Mouse (Mus musculus) cortical plate, adult 2 months (tissue): ENCODE measurements around the gene Casz1. TPM values are rescaled to one million over a fixed set of nuclear protein-coding genes. Genes with fewer than 3 reads are reported as not detected.
A peak's percentile ranks its signal among the peaks of the same experiment; 100 is the strongest.

ENCODE experiments used
- H3K27ac ChIP-seq: fragments of 200-500 bp; 2 replicates; pipeline ENCODE4 v1.5.1; 2012; ENCODE audit warnings: low read length, control low read depth, inconsistent platforms; ENCODE audit not compliant: insufficient read depth
- H3K4me1 ChIP-seq: fragments of 200-500 bp; 2 replicates; pipeline ENCODE4 v1.6.1; 2011; ENCODE audit warnings: low read length; ENCODE audit not compliant: control insufficient read depth, insufficient read depth
- H3K4me3 ChIP-seq: fragments of 200-500 bp; 2 replicates; pipeline ENCODE4 v1.5.1; 2011; ENCODE audit warnings: mild to moderate bottlenecking, low read length, control low read depth; ENCODE audit not compliant: insufficient read depth
- CTCF ChIP-seq: fragments of 200-500 bp; IDR thresholded peaks from 2 replicates; pipeline ENCODE4 v1.5.1; 2011; ENCODE audit warnings: mild to moderate bottlenecking, control low read depth, low read length; ENCODE audit not compliant: insufficient read depth; ENCODE audit errors: extremely low read depth
- POLR2A ChIP-seq: fragments of 200-500 bp; IDR thresholded peaks from 2 replicates; pipeline ENCODE4 v1.6.1; 2011; ENCODE audit warnings: mild to moderate bottlenecking, low read length, control low read depth; ENCODE audit not compliant: insufficient read depth; ENCODE audit errors: extremely low read depth
- polyA plus RNA-seq: library from polyadenylated mRNA; depleted of rRNA; stranded (reverse); fragments of >200 nt; gene quantifications from 2 replicates; pipeline ENCODE4 v1.2.3, GENCODE M21; 2012

The Casz1 gene
- polyA plus RNA-seq, 1 experiment = 0.69 TPM

GRCm38 (mm10) chr4:148797475-148798324 lies 6.5 kb upstream of the Casz1 start:
- H3K4me1 ChIP-seq = no peaks in the 10 kb centered on the region
- TF ChIP-seq POLR2A (no peak), CTCF (no peak)
- no peak overlapping the region for H3K27ac ChIP-seq
- no peak overlapping the region for H3K4me3 ChIP-seq

GRCm38 (mm10) chr4:148803031-148803430 lies 1.2 kb upstream of the Casz1 start:
- Histone ChIP-seq H3K4me1 (no peaks in the 10 kb centered on the region), H3K27ac (no peak overlapping the region), H3K4me3 (no peak overlapping the region)
- TF ChIP-seq CTCF (no peak), POLR2A (no peak)

DNA sequence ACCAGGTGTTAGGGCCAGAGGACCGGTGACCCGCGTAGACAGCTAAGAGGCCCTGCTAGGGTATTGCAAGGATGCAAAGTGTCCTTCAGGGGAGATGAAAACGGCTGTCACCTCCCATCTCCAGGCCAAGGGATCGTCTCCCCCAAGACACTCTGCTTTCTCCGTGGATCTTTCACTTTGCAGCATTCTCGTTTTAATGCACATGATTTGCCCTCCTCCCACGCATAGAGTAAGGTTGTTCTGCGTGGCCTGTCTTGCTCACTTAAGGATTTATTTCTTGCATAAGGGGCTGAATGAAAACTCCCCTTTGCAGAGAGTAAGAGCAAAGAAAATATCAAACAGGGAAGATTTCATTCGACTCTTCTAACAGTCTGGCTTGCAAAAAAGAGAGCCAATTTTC lies 593 bp upstream of the Casz1 start:
- TF ChIP-seq POLR2A (no peak), CTCF (no peak)

GRCm38 (mm10) chr4:148804780-148805160 lies 541 bp downstream of the Casz1 start:
- Histone ChIP-seq H3K4me1 (no peaks in the 10 kb centered on the region), H3K27ac (no peak overlapping the region), H3K4me3 (peak overlapping the region; percentile 28; the same call in 1 of the 2 replicates)
- TF ChIP-seq CTCF (no peak), POLR2A (no peak)

More for the DNA sequence above, 593 bp upstream of the Casz1 start:
- peak overlapping the region; percentile 28; the same call in 1 of the 2 replicates for H3K4me3 ChIP-seq
- no peaks in the 10 kb centered on the region for H3K4me1 ChIP-seq
- H3K27ac ChIP-seq = no peak overlapping the region

DNA sequence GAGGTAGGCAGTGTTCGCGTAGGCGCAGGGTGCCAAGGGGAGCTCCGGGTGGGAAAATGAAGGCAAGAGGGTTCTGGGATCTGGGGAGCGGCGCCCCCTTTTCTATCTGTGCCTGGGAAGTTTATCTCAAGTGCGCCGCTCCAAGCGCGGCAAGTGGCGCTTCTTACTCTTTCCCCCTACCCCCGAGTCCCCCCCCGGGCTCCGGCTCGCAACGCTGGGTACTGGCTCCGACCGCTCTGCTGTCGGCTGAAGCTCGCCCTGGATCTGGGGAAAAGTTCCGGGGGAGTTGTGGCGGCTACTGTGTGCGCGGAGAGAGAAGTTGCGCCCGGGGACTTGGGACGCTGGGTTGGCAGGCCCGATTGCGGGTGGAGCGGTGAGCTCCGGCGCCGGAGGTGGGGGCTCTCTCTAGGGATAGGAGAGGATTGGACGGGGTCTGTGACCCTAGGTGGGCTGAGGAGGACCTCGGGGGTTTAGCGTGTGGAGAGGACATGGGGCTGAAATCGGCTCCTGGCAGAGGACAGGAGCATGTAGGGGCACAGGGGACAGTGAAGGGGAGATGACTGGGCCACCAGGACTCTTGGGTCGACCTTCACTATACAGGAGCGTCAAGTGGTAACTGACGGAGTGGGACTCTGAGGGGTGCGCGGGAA lies 1.1 kb downstream of the Casz1 start:
- Histone ChIP-seq H3K27ac (no peak overlapping the region), H3K4me1 (no peaks in the 10 kb centered on the region), H3K4me3 (peak overlapping the region; percentile 28; the same call in 1 of the 2 replicates)
- no peak for TF ChIP-seq CTCF
- no peak for TF ChIP-seq POLR2A

GRCm38 (mm10) chr4:148805811-148806747 lies 1.9 kb downstream of the Casz1 start:
- Histone ChIP-seq H3K4me1 (no peaks in the 10 kb centered on the region), H3K27ac (no peak overlapping the region), H3K4me3 (no peak overlapping the region; the same call in 1 of the 2 replicates)
- TF ChIP-seq CTCF (no peak), POLR2A (no peak)

GRCm38 (mm10) chr4:148806836-148807235 lies 2.6 kb downstream of the Casz1 start:
- no peak overlapping the region for H3K4me3 ChIP-seq
- no peak for TF ChIP-seq CTCF
- no peak for TF ChIP-seq POLR2A
- H3K4me1 ChIP-seq = no peaks in the 10 kb centered on the region

GRCm38 (mm10) chr4:148807397-148807796 lies 3.2 kb downstream of the Casz1 start:
- Histone ChIP-seq H3K4me3 (no peak overlapping the region), H3K4me1 (no peaks in the 10 kb centered on the region), H3K27ac (no peak overlapping the region)
- TF ChIP-seq CTCF (no peak), POLR2A (no peak)

More at GRCm38 (mm10) chr4:148806836-148807235, 2.6 kb downstream of the Casz1 start:
- no peak overlapping the region for H3K27ac ChIP-seq

DNA sequence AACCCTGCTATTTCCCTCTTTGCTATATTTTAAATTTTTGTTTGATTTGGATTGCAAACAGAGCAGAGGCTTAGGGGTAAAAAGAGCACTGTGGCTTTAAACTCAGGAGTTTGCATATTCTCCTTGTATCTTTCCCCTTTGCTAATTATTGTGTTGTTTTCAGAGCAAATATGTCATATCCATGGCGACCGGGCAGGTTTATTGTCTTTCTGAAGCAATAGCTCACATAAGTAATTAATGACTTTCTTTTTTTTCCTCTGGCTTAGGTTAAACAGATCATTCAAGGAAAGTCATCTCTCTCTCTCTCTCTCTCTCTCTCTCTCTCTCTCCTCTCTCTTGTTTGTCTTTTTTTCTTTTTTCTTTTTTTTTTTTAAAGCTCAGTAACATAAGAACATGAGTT lies 4.6 kb downstream of the Casz1 start:
- TF ChIP-seq CTCF = no peak
- TF ChIP-seq POLR2A = no peak
- no peak overlapping the region for H3K27ac ChIP-seq
- H3K4me1 ChIP-seq = no peaks in the 10 kb centered on the region
- no peak overlapping the region for H3K4me3 ChIP-seq
